Mouse (Mus musculus) heart, embryonic 15.5 days (tissue): ENCODE measurements around the gene Ebf1. TPM values are rescaled to one million over a fixed set of nuclear protein-coding genes. Genes with fewer than 3 reads are reported as not detected.

Source experiments
- ATAC-seq: fragments of 200-750 bp; cut with Nextera tagmentation; replicated peaks from 2 replicates; pipeline ENCODE4 v1.8.0; 2017; ENCODE audit warnings: low read depth, moderate TSS enrichment; ENCODE audit not compliant: insufficient number of reproducible peaks, insufficient read depth, low FRiP score
- H3K27ac ChIP-seq: fragments of 300-500 bp; sonication (generic); 2 replicates; pipeline ENCODE4 v1.5.1; 2015; ENCODE audit warnings: mild to moderate bottlenecking, inconsistent platforms
- H3K27me3 ChIP-seq: fragments of 300-500 bp; sonication (generic); 2 replicates; pipeline ENCODE4 v1.6.1; 2015; ENCODE audit warnings: inconsistent platforms
- H3K36me3 ChIP-seq: fragments of 300-500 bp; sonication (generic); 2 replicates; pipeline ENCODE4 v1.6.1; 2015; ENCODE audit warnings: mild to moderate bottlenecking, inconsistent platforms
- H3K4me1 ChIP-seq: fragments of 300-500 bp; sonication (generic); replicated peaks from 2 replicates; pipeline ENCODE4 v1.6.1; 2015; ENCODE audit warnings: inconsistent platforms
- H3K4me2 ChIP-seq: fragments of 300-500 bp; sonication (generic); 2 replicates; pipeline ENCODE4 v1.6.1; 2015; ENCODE audit warnings: inconsistent platforms, mild to moderate bottlenecking, moderate library complexity
- H3K4me3 ChIP-seq: fragments of 300-500 bp; sonication (generic); 2 replicates; pipeline ENCODE4 v1.5.1; 2015; ENCODE audit warnings: mild to moderate bottlenecking, inconsistent platforms
- H3K9ac ChIP-seq: fragments of 300-500 bp; sonication (generic); 2 replicates; pipeline ENCODE4 v1.6.1; 2015; ENCODE audit warnings: mild to moderate bottlenecking, inconsistent platforms
- H3K9me3 ChIP-seq: fragments of 300-500 bp; sonication (generic); replicated peaks from 2 replicates; pipeline ENCODE4 v1.6.1; 2016; ENCODE audit warnings: inconsistent platforms
- WGBS: fragments of 180-500 bp; shearing (Covaris S2); methylation state at CpG from one replicate; pipeline ENCODE4 v1.1.7; 2015; ENCODE audit warnings: mixed read lengths; 5-methylcytosine and 5-hydroxymethylcytosine counted together
- polyA plus RNA-seq: library from polyadenylated mRNA; unstranded; fragments of >200 nt; fragmentation: Nextera tagmentation; extraction: Ambion mirVana; gene quantifications from 2 replicates; pipeline ENCODE4 v1.2.1, GENCODE M21; 2015

Gene Ebf1
- polyA plus RNA-seq, 1 experiment from 2014 or later: 16.8 TPM

GRCm38 (mm10) chr11:44832940-44833254 is 215.8 kb downstream of the Ebf1 start:
- no peak for ATAC-seq
- Histone ChIP-seq H3K4me2 (no peak overlapping the region), H3K27me3 (peaks cover 6% of the 10 kb centered on the region; the same call in 1 of the 2 replicates), H3K9ac (no peak overlapping the region), H3K4me1 (no peaks in the 10 kb centered on the region), H3K4me3 (no peak overlapping the region), H3K36me3 (no peaks in the 10 kb centered on the region), H3K9me3 (no peaks in the 10 kb centered on the region), H3K27ac (no peak overlapping the region)
- WGBS: 46% methylated on average over 4 of the region's 4 CpGs

- no peak for ATAC-seq
- Histone ChIP-seq H3K4me2 (no peak overlapping the region), H3K4me1 (no peaks in the 10 kb centered on the region), H3K4me3 (no peak overlapping the region), H3K27ac (no peak overlapping the region), H3K36me3 (no peaks in the 10 kb centered on the region), H3K27me3 (peaks cover 6% of the 10 kb centered on the region; the same call in 1 of the 2 replicates), H3K9me3 (no peaks in the 10 kb centered on the region), H3K9ac (no peak overlapping the region)
- WGBS: 58% methylated on average over 18 of the region's 18 CpGs
Observed at GRCm38 (mm10) chr11:44833351-44833996, 216.4 kb downstream of the Ebf1 start.

GRCm38 (mm10) chr11:44835166-44835565 is 218.0 kb downstream of the Ebf1 start:
- 34% methylated on average over 5 of the region's 5 CpGs for WGBS
- Histone ChIP-seq H3K27ac (no peak overlapping the region), H3K9ac (no peak overlapping the region), H3K4me1 (no peaks in the 10 kb centered on the region), H3K36me3 (no peaks in the 10 kb centered on the region), H3K27me3 (peaks cover 6% of the 10 kb centered on the region; the same call in 1 of the 2 replicates), H3K9me3 (no peaks in the 10 kb centered on the region), H3K4me2 (no peak overlapping the region), H3K4me3 (no peak overlapping the region)
- no peak for ATAC-seq

GRCm38 (mm10) chr11:44837592-44837991 is 220.5 kb downstream of the Ebf1 start:
- Histone ChIP-seq H3K9ac (no peak overlapping the region), H3K36me3 (no peaks in the 10 kb centered on the region), H3K27ac (no peak overlapping the region), H3K4me1 (peaks cover 15% of the 10 kb centered on the region), H3K4me3 (no peak overlapping the region), H3K27me3 (peaks cover 3% of the 10 kb centered on the region; the same call in 1 of the 2 replicates), H3K4me2 (no peak overlapping the region), H3K9me3 (no peaks in the 10 kb centered on the region)
- no peak for ATAC-seq
- WGBS: 93% methylated on average over 2 of the region's 2 CpGs

- H3K4me3 ChIP-seq: no peak overlapping the region
- WGBS: 26% methylated on average over 14 of the region's 14 CpGs
- no peak overlapping the region for H3K4me2 ChIP-seq
- H3K36me3 ChIP-seq: no peaks in the 10 kb centered on the region
- ATAC-seq: no peak
- no peak overlapping the region for H3K27ac ChIP-seq
- H3K4me1 ChIP-seq: peaks cover 15% of the 10 kb centered on the region
- no peak overlapping the region for H3K9ac ChIP-seq
- H3K27me3 ChIP-seq: no peaks in the 10 kb centered on the region
- no peaks in the 10 kb centered on the region for H3K9me3 ChIP-seq
Observed at GRCm38 (mm10) chr11:44841127-44842056, 224.3 kb downstream of the Ebf1 start.

- no peak overlapping the region for H3K9ac ChIP-seq
- H3K9me3 ChIP-seq: no peaks in the 10 kb centered on the region
- 74% methylated on average over 3 of the region's 3 CpGs for WGBS
- peaks cover 19% of the 10 kb centered on the region for H3K4me1 ChIP-seq
- no peak overlapping the region for H3K27ac ChIP-seq
- no peak overlapping the region for H3K4me2 ChIP-seq
- H3K27me3 ChIP-seq: no peaks in the 10 kb centered on the region
- no peak overlapping the region for H3K4me3 ChIP-seq
- ATAC-seq: no peak
- no peaks in the 10 kb centered on the region for H3K36me3 ChIP-seq
Observed at GRCm38 (mm10) chr11:44851874-44852273, 234.8 kb downstream of the Ebf1 start.

GRCm38 (mm10) chr11:44852921-44853320 is 235.8 kb downstream of the Ebf1 start:
- no peak for ATAC-seq
- Histone ChIP-seq H3K27ac (no peak overlapping the region), H3K9ac (no peak overlapping the region), H3K27me3 (no peaks in the 10 kb centered on the region), H3K4me3 (no peak overlapping the region), H3K36me3 (no peaks in the 10 kb centered on the region), H3K4me2 (no peak overlapping the region), H3K4me1 (peaks cover 19% of the 10 kb centered on the region), H3K9me3 (no peaks in the 10 kb centered on the region)
- WGBS: 54% methylated on average over 10 of the region's 10 CpGs

- Histone ChIP-seq H3K9me3 (no peaks in the 10 kb centered on the region), H3K36me3 (no peaks in the 10 kb centered on the region), H3K4me1 (peaks cover 16% of the 10 kb centered on the region), H3K4me3 (no peak overlapping the region), H3K9ac (no peak overlapping the region), H3K27me3 (no peaks in the 10 kb centered on the region), H3K27ac (peak overlapping the region; percentile 18; the same call in 1 of the 2 replicates), H3K4me2 (no peak overlapping the region)
- 28% methylated on average over 7 of the region's 7 CpGs for WGBS
- no peak for ATAC-seq
Observed at GRCm38 (mm10) chr11:44854496-44854895, 237.4 kb downstream of the Ebf1 start.

- H3K4me3 ChIP-seq: no peak overlapping the region
- 82% methylated on average over 5 of the region's 5 CpGs for WGBS
- H3K27me3 ChIP-seq: no peaks in the 10 kb centered on the region
- no peak overlapping the region for H3K27ac ChIP-seq
- H3K9ac ChIP-seq: no peak overlapping the region
- no peak for ATAC-seq
- H3K4me1 ChIP-seq: peaks cover 2% of the 10 kb centered on the region; the same call in 1 of the 2 replicates
- no peaks in the 10 kb centered on the region for H3K9me3 ChIP-seq
- no peaks in the 10 kb centered on the region for H3K36me3 ChIP-seq
- no peak overlapping the region for H3K4me2 ChIP-seq
Observed at GRCm38 (mm10) chr11:44861108-44861507, 244.0 kb downstream of the Ebf1 start.

GRCm38 (mm10) chr11:44863910-44864309 is 246.8 kb downstream of the Ebf1 start:
- Histone ChIP-seq H3K9ac (no peak overlapping the region), H3K4me2 (no peak overlapping the region), H3K36me3 (no peaks in the 10 kb centered on the region), H3K4me3 (no peak overlapping the region), H3K9me3 (no peaks in the 10 kb centered on the region), H3K27me3 (no peaks in the 10 kb centered on the region), H3K4me1 (peaks cover 16% of the 10 kb centered on the region), H3K27ac (no peak overlapping the region)
- 77% methylated on average over 8 of the region's 8 CpGs for whole genome bisulfite sequencing
- no peak for ATAC-seq

- H3K4me1 ChIP-seq: peaks cover 16% of the 10 kb centered on the region
- no peak overlapping the region for H3K4me3 ChIP-seq
- no peak overlapping the region; the same call in 1 of the 2 replicates for H3K27ac ChIP-seq
- H3K4me2 ChIP-seq: no peak overlapping the region
- no peaks in the 10 kb centered on the region for H3K9me3 ChIP-seq
- no peak overlapping the region for H3K9ac ChIP-seq
- no peaks in the 10 kb centered on the region for H3K36me3 ChIP-seq
- no peak for ATAC-seq
- 34% methylated on average over 14 of the region's 14 CpGs for WGBS
- H3K27me3 ChIP-seq: no peaks in the 10 kb centered on the region
Observed at GRCm38 (mm10) chr11:44866476-44867149, 249.5 kb downstream of the Ebf1 start.
